Mouse (Mus musculus): ENCODE results near the gene Mgarp.
"Not testable (repeated sequence)": the region's sequence is repeated elsewhere in the genome, so short reads cannot be mapped to it uniquely, and the experiment has no call there.

Gene Mgarp

DNA sequence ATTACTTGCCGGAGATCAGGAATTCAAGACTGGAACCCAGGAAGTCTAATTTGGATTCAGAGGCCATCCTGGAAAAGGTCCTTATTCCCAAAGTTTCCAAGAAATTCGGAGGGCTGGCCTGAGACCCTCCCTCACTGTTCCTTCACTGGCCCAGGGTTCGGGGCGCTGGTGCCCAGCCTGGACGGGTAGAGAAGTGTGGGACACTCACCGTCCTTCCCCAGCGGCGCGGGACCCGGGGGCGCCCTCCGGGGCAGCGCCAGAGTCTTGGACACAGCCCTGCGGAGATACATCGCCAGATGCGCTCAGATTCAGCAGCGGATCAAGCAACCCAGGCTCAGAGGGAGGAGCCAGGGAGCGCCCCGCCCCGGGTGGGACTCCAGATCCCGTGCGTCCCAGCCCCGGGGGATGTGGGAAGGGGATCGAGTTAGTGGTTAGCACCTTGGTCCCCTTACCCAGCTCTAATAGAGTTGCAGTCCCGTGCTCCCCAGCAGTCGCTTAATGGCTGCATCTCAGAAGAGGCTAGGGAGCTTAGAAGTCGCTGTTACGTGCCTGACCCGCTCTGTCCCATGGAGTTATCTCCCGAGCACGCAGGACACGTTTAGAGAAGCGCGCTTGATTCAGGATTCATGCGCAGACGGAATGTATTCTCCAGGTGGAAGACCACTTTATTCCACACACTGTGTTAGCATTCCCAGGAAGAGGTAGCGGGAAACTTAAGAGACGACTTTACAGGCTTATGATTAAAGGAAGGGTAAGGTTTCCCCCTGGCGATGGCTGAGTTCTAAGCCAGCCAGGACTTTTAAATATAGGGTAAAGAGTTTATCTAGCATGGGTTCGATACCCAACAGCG is at the start of gene Mgarp:
TSS of gene Mgarp (minus strand) at position 520 of the 850 bp plus-strand sequence.
- no peak for DNase-seq (ENCODE audit: extremely low read depth, insufficient read length, low spot score)

DNA sequence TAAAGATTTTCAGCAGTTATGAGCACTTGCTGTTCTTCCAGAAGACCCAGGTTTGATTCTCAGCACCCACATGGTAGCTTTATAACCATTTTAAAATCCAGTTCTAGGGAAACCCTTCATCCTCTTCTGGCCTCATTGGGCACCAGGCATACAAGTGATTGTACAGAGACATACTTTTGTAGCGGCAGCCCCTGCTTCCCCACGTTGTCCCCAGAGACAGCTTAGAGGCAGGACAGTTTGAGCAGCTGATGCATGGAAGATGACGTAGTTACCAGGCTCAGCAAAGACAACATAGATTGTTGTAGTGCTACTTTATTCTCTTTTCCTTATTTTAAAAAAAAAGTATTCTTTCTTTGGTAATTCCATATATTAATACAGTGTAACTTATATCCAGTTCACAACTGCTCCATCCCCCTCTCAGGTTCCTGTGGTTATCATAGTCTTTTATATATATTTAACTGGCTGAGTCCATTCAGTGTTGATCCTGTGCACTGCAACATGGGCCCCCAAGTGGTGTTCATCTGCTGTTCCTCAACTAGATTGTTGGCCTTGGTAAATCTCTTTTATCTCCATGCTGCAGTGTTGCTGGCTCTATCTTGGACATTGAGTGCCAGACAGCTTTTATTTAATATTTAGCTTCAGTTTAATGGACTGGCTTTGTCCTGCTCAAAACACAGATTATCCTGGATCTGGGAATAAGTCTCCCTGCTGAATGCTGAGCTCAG is 38.5 kb upstream of the Mgarp start:
- DNase-seq (ENCODE audit: extremely low read depth, insufficient read length, low spot score), result no peak

DNA sequence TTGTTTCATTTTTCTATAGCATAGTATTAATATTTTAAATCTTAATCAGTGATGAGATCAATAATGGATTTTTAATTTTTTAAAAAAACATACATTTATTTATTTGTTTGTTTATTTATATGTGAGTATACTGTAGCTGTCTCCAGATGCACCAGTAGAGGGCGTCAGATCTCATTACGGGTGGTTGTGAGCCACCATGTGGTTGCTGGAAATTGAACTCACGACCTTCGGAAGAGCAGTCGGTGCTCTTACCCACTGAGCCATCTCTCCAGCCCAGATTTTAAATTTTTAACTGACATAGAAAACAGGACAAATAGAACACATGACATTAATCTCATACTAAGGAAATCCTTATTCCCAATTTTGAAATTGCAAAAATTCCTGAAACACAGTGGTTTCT is 37.8 kb upstream of the Mgarp start:
- DNase-seq (ENCODE audit: extremely low read depth, insufficient read length, low spot score), result not testable (repeated sequence)

GRCm38 (mm10) chr3:51425394-51425793 is 28.9 kb upstream of the Mgarp start:
- DNase-seq (ENCODE audit: extremely low read depth, insufficient read length, low spot score), result no peak

DNA sequence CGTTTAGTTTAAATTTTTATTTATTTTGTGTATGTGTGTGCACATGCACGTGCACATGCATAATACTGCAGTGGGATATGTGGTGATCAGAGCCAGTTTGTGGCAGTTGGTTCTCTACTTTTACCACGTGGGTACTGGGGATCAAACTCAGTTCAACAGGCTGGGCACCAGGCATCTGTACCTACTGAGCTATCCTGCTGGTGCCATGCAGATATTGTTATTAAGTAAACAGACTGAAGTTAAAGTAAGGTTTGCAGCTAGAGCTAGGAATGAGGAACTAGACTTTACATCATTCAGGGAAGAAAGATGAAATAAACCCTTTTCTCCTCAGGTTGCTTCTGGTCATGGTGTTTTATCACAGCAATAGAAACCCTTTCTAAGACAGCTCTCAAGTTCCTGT is 25.4 kb upstream of the Mgarp start:
- DNase-seq (ENCODE audit: extremely low read depth, insufficient read length, low spot score), result no peak

DNA sequence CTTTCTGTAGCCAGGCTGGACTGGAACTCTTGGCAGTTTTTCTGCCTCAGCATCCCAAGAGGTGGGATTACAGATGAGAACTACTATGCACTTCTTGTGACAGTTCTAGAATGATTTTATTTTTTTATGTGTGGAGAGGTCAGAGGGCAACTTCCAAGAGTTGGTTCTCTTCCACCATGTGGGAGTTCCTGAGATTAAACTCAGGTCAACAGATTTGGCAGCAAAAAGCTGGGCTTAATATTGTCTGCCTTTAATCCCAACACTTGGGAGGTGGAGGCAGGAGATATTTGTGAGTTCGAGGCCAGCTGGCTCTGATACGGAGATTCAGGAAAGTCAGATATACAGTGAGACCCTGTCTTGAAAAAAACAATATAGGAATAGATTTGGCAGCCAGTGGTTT is 21.4 kb upstream of the Mgarp start:
- DNase-seq (ENCODE audit: extremely low read depth, insufficient read length, low spot score), result no peak

DNA sequence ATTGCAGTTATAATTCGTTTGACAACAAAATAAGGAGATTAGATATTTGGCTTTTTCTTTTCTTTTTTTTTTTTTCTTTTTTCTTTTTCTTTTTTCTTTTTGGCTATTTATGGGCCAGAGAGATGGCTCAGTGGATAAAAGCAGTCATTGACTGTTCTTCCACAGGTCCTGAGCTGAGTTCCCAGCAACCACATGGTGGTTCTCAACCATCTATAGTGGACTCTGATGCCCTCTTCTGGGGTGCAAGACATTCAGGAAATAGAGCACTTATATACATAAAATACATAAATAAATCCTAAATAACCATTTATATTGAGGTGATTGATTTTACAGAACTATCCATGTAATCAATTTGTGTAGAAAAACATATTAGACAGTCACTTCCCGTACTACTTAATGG is 20.9 kb upstream of the Mgarp start:
- DNase-seq (ENCODE audit: extremely low read depth, insufficient read length, low spot score), result no peak

DNA sequence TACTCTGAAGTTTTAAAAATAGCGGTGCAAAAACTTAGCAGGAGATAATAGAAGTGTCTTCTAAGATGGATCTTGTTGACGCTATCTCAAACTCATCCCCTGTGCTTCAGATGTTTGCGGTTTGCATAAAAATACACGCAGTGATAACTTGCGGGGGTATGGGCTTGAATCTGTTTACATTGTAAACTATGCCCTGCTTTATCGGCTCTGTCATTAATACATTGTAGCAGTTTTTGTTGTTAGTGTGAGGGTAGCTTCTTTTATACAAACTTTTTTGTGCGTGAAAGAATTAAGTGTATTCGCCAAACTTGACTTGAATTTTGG is 20.6 kb upstream of the Mgarp start:
- DNase-seq (ENCODE audit: extremely low read depth, insufficient read length, low spot score), result no peak

DNA sequence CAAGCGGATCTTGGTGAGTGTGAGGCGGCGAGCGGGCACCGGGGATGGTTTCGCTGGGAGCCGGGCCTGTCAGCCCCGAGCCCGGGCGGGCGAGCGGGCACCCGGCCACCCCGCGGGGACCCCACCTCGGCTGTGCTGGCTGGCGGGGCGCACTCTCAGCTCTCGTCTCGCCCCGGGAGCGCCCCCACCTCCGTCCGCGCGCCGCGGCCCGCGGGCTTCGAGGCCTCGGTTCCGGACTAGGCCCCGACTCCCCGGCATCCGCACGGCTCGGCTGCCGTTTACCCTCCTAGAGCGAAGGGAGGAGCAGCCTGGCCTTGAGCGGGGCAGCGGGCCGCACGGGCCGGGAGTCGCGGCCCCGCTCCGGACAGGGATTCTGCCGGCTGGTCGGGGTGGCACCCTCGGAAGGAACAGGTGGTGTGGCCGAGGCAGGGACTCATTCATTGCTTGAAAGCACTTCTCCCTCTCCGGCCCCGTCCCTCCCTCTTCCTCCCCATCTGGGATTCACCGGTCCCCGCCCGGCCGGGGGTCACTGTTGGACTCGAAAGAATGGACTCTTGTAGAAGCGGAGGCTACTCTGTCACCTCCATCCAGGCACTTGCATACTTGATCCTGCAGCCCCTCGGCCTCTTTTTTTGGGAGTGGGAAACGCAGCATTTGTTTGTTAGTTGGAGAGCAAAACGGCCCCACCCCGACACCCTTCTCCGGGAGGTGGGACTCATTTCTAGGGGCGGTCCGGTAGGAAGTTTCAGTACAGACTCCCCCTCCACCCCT is 20.0 kb upstream of the Mgarp start:
- DNase-seq (ENCODE audit: extremely low read depth, insufficient read length, low spot score), result peak; percentile 67

GRCm38 (mm10) chr3:51416073-51416363 is 19.5 kb upstream of the Mgarp start:
- no peak for DNase-seq (ENCODE audit: extremely low read depth, insufficient read length, low spot score)

DNA sequence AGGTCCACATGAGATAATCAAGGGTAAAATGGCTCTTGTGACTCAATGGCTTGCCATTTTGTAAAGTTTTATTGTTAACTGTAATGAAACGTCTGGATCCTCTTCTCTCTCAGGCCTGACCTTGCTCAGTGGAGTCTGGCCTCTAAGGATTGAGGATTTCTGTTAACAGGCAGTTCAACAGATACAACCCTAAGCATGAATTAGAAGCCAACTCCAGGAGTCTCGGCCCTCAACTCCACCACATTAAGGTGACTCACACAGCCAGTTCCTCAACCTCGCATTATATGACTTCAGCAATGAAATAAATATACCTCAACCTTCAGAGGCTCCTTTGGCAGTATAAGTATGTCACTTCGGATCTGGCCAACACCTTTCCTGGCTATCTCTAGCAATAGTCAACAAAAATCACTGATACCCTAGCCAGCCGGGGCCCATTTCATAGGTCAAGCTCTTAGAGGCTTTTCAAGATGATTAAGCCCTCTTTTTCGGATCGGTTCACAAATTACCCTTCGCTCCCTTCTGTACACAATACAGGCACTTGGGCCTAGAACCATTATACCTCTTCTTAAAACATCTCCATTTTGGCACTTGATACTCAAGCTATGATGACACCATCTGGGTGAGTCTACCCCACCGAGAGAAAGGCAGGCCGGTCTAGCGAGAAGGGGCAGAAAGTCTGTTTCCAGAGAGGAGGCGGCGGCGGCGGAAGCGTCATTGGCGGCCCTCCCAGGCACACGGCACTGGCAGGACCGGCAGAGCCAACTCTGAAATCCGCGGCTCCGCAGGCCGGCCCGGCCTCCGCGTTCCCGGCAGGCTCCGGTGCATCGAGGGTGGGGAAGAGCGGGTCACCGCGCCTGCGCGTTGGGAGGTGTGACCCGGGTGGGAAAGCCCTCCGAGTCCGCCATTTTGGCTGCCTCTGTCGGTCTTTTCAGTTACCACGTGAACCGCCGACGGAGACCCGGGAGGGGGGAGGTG is 18.8 kb upstream of the Mgarp start, which contains the start of gene Naa15:
TSS of gene Naa15 (plus strand) at position 51 of the 975 bp plus-strand sequence.
- DNase-seq (ENCODE audit: extremely low read depth, insufficient read length, low spot score), result peak; percentile 93

GRCm38 (mm10) chr3:51413276-51413675 is 16.7 kb upstream of the Mgarp start:
- no peak for DNase-seq (ENCODE audit: extremely low read depth, insufficient read length, low spot score)

- no peak for DNase-seq (ENCODE audit: extremely low read depth, insufficient read length, low spot score)
Observed at GRCm38 (mm10) chr3:51412457-51412856, 15.9 kb upstream of the Mgarp start.

- DNase-seq (ENCODE audit: extremely low read depth, insufficient read length, low spot score), result peak; percentile 94
Observed at GRCm38 (mm10) chr3:51408561-51409183, 12.1 kb upstream of the Mgarp start, which contains the start of gene Ndufc1. Ndufc1 (minus strand) TSS chr3:51408988.

DNA sequence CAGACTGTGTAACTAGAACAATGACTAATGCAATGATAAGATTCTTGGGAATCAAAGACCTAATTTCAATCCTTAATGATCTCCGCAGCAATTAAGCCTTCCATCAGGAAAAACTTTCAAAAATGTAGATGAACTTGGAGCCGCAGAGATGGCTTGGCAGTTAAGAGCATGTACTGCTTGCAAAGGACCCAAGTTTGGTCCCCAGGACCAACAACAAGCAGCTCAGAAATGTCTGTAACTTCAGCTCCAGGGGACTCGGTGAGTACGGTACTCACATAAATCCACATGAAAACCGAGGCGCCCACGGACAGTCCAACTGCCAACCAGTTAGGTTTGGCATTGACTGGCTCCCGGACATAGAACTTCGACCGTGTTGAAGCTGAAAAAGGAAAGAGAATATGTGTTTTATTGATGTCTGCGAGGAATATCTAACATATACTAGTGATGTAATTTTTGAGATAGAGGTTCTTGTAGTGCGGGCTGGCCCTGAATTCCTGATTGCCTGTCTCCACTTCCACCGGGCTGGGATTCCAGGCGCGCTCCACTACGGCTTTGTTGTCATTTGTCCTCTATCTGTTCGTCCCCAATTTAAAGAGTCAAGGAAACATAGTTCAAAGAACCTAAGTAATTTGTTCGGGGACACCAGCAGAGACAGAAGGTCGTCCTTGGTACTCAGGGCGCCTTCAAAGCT is 11.5 kb upstream of the Mgarp start:
- no peak for DNase-seq (ENCODE audit: extremely low read depth, insufficient read length, low spot score)

- DNase-seq (ENCODE audit: extremely low read depth, insufficient read length, low spot score), result no peak
Observed at GRCm38 (mm10) chr3:51402628-51403027, 6.1 kb upstream of the Mgarp start.

- peak; percentile 32 for DNase-seq (ENCODE audit: extremely low read depth, insufficient read length, low spot score)
Observed at GRCm38 (mm10) chr3:51402054-51402453, 5.5 kb upstream of the Mgarp start.

- DNase-seq (ENCODE audit: extremely low read depth, insufficient read length, low spot score), result peak; percentile 49
Observed at GRCm38 (mm10) chr3:51400682-51401081, 4.1 kb upstream of the Mgarp start.

DNA sequence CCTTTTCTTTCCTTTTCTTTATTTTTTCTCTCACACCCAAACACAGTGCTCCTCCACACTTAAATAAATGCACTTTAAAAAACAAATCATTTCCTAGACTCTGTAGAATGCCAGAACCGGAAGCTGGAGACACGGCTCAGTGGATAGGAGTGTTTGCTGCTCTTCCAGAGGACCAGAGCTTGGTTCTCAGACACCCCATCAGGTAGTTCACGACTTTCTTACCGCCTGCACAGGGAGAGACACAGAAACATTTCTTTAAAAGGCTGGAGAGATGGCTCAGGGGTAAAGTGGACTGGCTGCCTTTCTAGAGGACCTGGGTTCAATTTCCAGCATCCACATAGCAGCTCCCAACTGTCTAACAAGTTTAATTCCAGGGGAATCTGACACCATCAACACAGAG is 3.0 kb upstream of the Mgarp start:
- no peak for DNase-seq (ENCODE audit: extremely low read depth, insufficient read length, low spot score)
